Mouse (Mus musculus): ENCODE measurements at regions not wholly inside any gene's neighbourhood (a gene's known extent, or its start where the extent isn't known, plus 50 kb on each side); places are given as distances from the start of the nearest gene placed in this dataset.

GRCm38 (mm10) chr6:15501063-15501462, 219.4 kb upstream of the Mdfic start:
- ATAC-seq (ENCODE audit: poor library complexity, severe bottlenecking) = no peak

GRCm38 (mm10) chr6:15509314-15509713, 211.1 kb upstream of the Mdfic start:
- ATAC-seq (ENCODE audit: poor library complexity, severe bottlenecking) = no peak

GRCm38 (mm10) chr6:15537279-15537678, 183.2 kb upstream of the Mdfic start:
- ATAC-seq (ENCODE audit: poor library complexity, severe bottlenecking) = no peak

- ATAC-seq (ENCODE audit: poor library complexity, severe bottlenecking) = no peak
Measured at GRCm38 (mm10) chr6:15541969-15542368, 178.5 kb upstream of the Mdfic start.

GRCm38 (mm10) chr6:15543516-15544080, 176.9 kb upstream of the Mdfic start:
- no peak for ATAC-seq (ENCODE audit: poor library complexity, severe bottlenecking)

- ATAC-seq (ENCODE audit: poor library complexity, severe bottlenecking) = no peak
Measured at GRCm38 (mm10) chr6:15548833-15549232, 171.6 kb upstream of the Mdfic start.

- ATAC-seq (ENCODE audit: poor library complexity, severe bottlenecking) = no peak
Measured at GRCm38 (mm10) chr6:15592780-15593179, 127.7 kb upstream of the Mdfic start.

- ATAC-seq (ENCODE audit: poor library complexity, severe bottlenecking) = no peak
Measured at GRCm38 (mm10) chr6:15597226-15597983, 123.1 kb upstream of the Mdfic start.

GRCm38 (mm10) chr6:15610208-15610607, 110.3 kb upstream of the Mdfic start:
- ATAC-seq (ENCODE audit: poor library complexity, severe bottlenecking) = no peak

- peak; percentile 35; the same call in 1 of the 2 replicates for ATAC-seq (ENCODE audit: poor library complexity, severe bottlenecking)
Measured at GRCm38 (mm10) chr6:15625910-15626564, 94.4 kb upstream of the Mdfic start.

GRCm38 (mm10) chr6:15638548-15638947, 81.9 kb upstream of the Mdfic start:
- no peak for ATAC-seq (ENCODE audit: poor library complexity, severe bottlenecking)

- ATAC-seq (ENCODE audit: poor library complexity, severe bottlenecking) = no peak
Measured at GRCm38 (mm10) chr6:15639378-15639777, 81.1 kb upstream of the Mdfic start.

- ATAC-seq (ENCODE audit: poor library complexity, severe bottlenecking) = no peak
Measured at GRCm38 (mm10) chr6:15639809-15640479, 80.5 kb upstream of the Mdfic start.

GRCm38 (mm10) chr6:15644311-15644710, 76.2 kb upstream of the Mdfic start:
- no peak for ATAC-seq (ENCODE audit: poor library complexity, severe bottlenecking)

GRCm38 (mm10) chr6:15647499-15647898, 73.0 kb upstream of the Mdfic start:
- ATAC-seq (ENCODE audit: poor library complexity, severe bottlenecking) = no peak
